8 mouse cellular contexts compared by ENCODE assay signal in genomic region chr5:136961334-136961982, GRCm38 (mm10). TPM values are rescaled to one million over a fixed set of nuclear protein-coding genes. Genes with fewer than 3 reads are reported as not detected.
A peak's percentile ranks its signal among the peaks of the same experiment; 100 is the strongest.
DNase-seq lines count a peak whose midpoint lies in the region; ATAC-seq lines count a peak whose summit lies in the region.

No protein-coding gene starts in this region.

- WGBS in heart, embryonic 15.5 days, result 25% methylated on average over 5 of the region's 5 CpGs
- 27% methylated on average over 5 of the region's 5 CpGs for WGBS in forebrain, embryonic 16.5 days
- WGBS in liver, embryonic 11.5 days, result 27% methylated on average over 5 of the region's 5 CpGs
- WGBS in stomach, embryonic 16.5 days, result 29% methylated on average over 5 of the region's 5 CpGs

- peak overlapping the region; percentile 84 for H3K4me2 ChIP-seq in heart, embryonic 15.5 days
- H3K4me2 ChIP-seq in forebrain, embryonic 16.5 days (ENCODE audit: low read length), result peak overlapping the region; percentile 78
- H3K4me2 ChIP-seq in liver, embryonic 11.5 days, result peak overlapping the region; percentile 79
- peak overlapping the region; percentile 88 for H3K4me2 ChIP-seq in stomach, embryonic 16.5 days (ENCODE audit: low read depth, low read length)

- peak overlapping the region; percentile 78 for H3K9ac ChIP-seq in heart, embryonic 15.5 days
- H3K9ac ChIP-seq in forebrain, embryonic 16.5 days (replicated peaks; ENCODE audit: low read depth, low read length), result peak overlapping the region; percentile 80
- H3K9ac ChIP-seq in liver, embryonic 11.5 days (ENCODE audit: low read depth, low read length), result peak overlapping the region; percentile 77
- H3K9ac ChIP-seq in stomach, embryonic 16.5 days (ENCODE audit: low read length), result peak overlapping the region; percentile 90

- peak overlapping the region; percentile 80 for H3K4me3 ChIP-seq in heart, embryonic 15.5 days
- H3K4me3 ChIP-seq in forebrain, embryonic 16.5 days (replicated peaks; ENCODE audit: low read length), result peak overlapping the region; percentile 66
- H3K4me3 ChIP-seq in liver, embryonic 11.5 days (ENCODE audit: low read depth, low read length), result peak overlapping the region; percentile 72
- peak overlapping the region; percentile 75 for H3K4me3 ChIP-seq in stomach, embryonic 16.5 days (replicated peaks; ENCODE audit: low read length)

- H3K27me3 ChIP-seq in heart, embryonic 15.5 days, result no peaks in the 10 kb centered on the region
- H3K27me3 ChIP-seq in forebrain, embryonic 16.5 days (replicated peaks; ENCODE audit: control insufficient read depth, insufficient read depth, low read length), result no peaks in the 10 kb centered on the region
- H3K27me3 ChIP-seq in liver, embryonic 11.5 days (replicated peaks; ENCODE audit: control insufficient read depth, insufficient read depth, low read length), result no peaks in the 10 kb centered on the region
- H3K27me3 ChIP-seq in stomach, embryonic 16.5 days (ENCODE audit: control insufficient read depth, insufficient read depth, low read length), result no peaks in the 10 kb centered on the region

- no peaks in the 10 kb centered on the region for H3K9me3 ChIP-seq in heart, embryonic 15.5 days (replicated peaks)
- no peaks in the 10 kb centered on the region for H3K9me3 ChIP-seq in forebrain, embryonic 16.5 days (ENCODE audit: control insufficient read depth, low read length)
- no peaks in the 10 kb centered on the region for H3K9me3 ChIP-seq in liver, embryonic 11.5 days (ENCODE audit: control insufficient read depth, low read length)
- H3K9me3 ChIP-seq in stomach, embryonic 16.5 days (replicated peaks; ENCODE audit: control insufficient read depth, low read length), result no peaks in the 10 kb centered on the region

- no peak for DNase-seq in heart, postnatal 10 days
- peak; percentile 66 for DNase-seq in MN1 (ENCODE audit: low spot score)
- DNase-seq in liver, embryonic 11.5 days (ENCODE audit: low spot score), result no peak
- DNase-seq in testis, postnatal 14 days (ENCODE audit: low spot score), result no peak
- DNase-seq in spleen, postnatal 10 days (ENCODE audit: low spot score in 2 of 2), result no peak

- H3K27ac ChIP-seq in heart, embryonic 15.5 days, result peak overlapping the region; percentile 84
- H3K27ac ChIP-seq in forebrain, embryonic 16.5 days (ENCODE audit: low read length), result peak overlapping the region; percentile 91
- H3K27ac ChIP-seq in liver, embryonic 11.5 days (ENCODE audit: low read depth, low read length), result peak overlapping the region; percentile 79
- H3K27ac ChIP-seq in stomach, embryonic 16.5 days (ENCODE audit: low read length), result peak overlapping the region; percentile 89

- intact Hi-C loops in heart, postnatal 10 days (cut with DNase I), result no loop called here

- peaks cover 26% of the 10 kb centered on the region for H3K36me3 ChIP-seq in heart, embryonic 15.5 days
- peaks cover 21% of the 10 kb centered on the region for H3K36me3 ChIP-seq in forebrain, embryonic 16.5 days (ENCODE audit: control insufficient read depth, insufficient read depth)
- H3K36me3 ChIP-seq in liver, embryonic 11.5 days (ENCODE audit: control insufficient read depth, insufficient read depth, low read length), result peaks cover 27% of the 10 kb centered on the region
- no peaks in the 10 kb centered on the region for H3K36me3 ChIP-seq in stomach, embryonic 16.5 days (ENCODE audit: control insufficient read depth, insufficient read depth, low read length)

- H3K4me1 ChIP-seq in heart, embryonic 15.5 days (replicated peaks), result peaks cover 32% of the 10 kb centered on the region
- H3K4me1 ChIP-seq in forebrain, embryonic 16.5 days (replicated peaks; ENCODE audit: control insufficient read depth, insufficient read depth, low read length), result peaks cover 13% of the 10 kb centered on the region
- H3K4me1 ChIP-seq in liver, embryonic 11.5 days (replicated peaks; ENCODE audit: control insufficient read depth, insufficient read depth, low read length), result peaks cover 35% of the 10 kb centered on the region
- H3K4me1 ChIP-seq in stomach, embryonic 16.5 days (ENCODE audit: control insufficient read depth, insufficient read depth, low read length), result peaks cover 34% of the 10 kb centered on the region

- ATAC-seq in heart, embryonic 15.5 days (replicated peaks; ENCODE audit: insufficient number of reproducible peaks, insufficient read depth, low FRiP score, low read depth), result 0 out of 2 replicates have a peak, but pooled peaks have one; percentile 0
- peak; percentile 3; the same call in 1 of the 2 replicates for ATAC-seq in forebrain, embryonic 16.5 days
- ATAC-seq in liver, embryonic 11.5 days (replicated peaks; ENCODE audit: low FRiP score), result peak; percentile 6; the same call in 1 of the 2 replicates
- no peak for ATAC-seq in stomach, embryonic 16.5 days (ENCODE audit: insufficient read depth, low FRiP score)

RNA-seq across cellular contexts. Expression of gene Cldn15, which starts 5.0 kb away (rescaled TPM):
- polyA plus RNA-seq in heart, embryonic 15.5 days (2015; fragmentation: Nextera tagmentation; extraction: Ambion mirVana), result 6.3 and 6.7 TPM in 2 replicates
- total RNA-seq in heart, postnatal 10 days (2021), result 1 to 10 TPM; 5.8 to 8.1 TPM
- polyA plus RNA-seq in forebrain, embryonic 16.5 days (2015; fragmentation: Nextera tagmentation; extraction: Ambion mirVana), result 0.21 and 0.58 TPM in 2 replicates
- 2.5 and 2.8 TPM in 2 replicates for polyA plus RNA-seq in liver, embryonic 11.5 days (2014; fragmentation: Nextera tagmentation; extraction: Ambion mirVana)
- 10.2 and 11.5 TPM in 2 replicates for polyA plus RNA-seq in stomach, embryonic 16.5 days (2015; fragmentation: Nextera tagmentation; extraction: Ambion mirVana)

RNA-seq across cellular contexts. Expression of gene Fis1, which starts 8.4 kb away (rescaled TPM):
- polyA plus RNA-seq in heart, embryonic 15.5 days (2015; fragmentation: Nextera tagmentation; extraction: Ambion mirVana), result 221 and 240 TPM in 2 replicates
- total RNA-seq in heart, postnatal 10 days (2021), result 100 to 1,000 TPM; 180 to 184 TPM
- 292 and 326 TPM in 2 replicates for polyA plus RNA-seq in forebrain, embryonic 16.5 days (2015; fragmentation: Nextera tagmentation; extraction: Ambion mirVana)
- polyA plus RNA-seq in liver, embryonic 11.5 days (2014; fragmentation: Nextera tagmentation; extraction: Ambion mirVana), result 241 and 251 TPM in 2 replicates
- 214 and 239 TPM in 2 replicates for polyA plus RNA-seq in stomach, embryonic 16.5 days (2015; fragmentation: Nextera tagmentation; extraction: Ambion mirVana)

RNA-seq across cellular contexts. Expression of gene Plod3, which starts 25.4 kb away (rescaled TPM):
- 34.9 and 50.1 TPM in 2 replicates for polyA plus RNA-seq in heart, embryonic 15.5 days (2015; fragmentation: Nextera tagmentation; extraction: Ambion mirVana)
- 10 to 100 TPM; 45.0 to 47.1 TPM for total RNA-seq in heart, postnatal 10 days (2021)
- polyA plus RNA-seq in forebrain, embryonic 16.5 days (2015; fragmentation: Nextera tagmentation; extraction: Ambion mirVana), result 31.6 and 36.5 TPM in 2 replicates
- 28.7 and 29.2 TPM in 2 replicates for polyA plus RNA-seq in liver, embryonic 11.5 days (2014; fragmentation: Nextera tagmentation; extraction: Ambion mirVana)
- 46.1 and 53.7 TPM in 2 replicates for polyA plus RNA-seq in stomach, embryonic 16.5 days (2015; fragmentation: Nextera tagmentation; extraction: Ambion mirVana)

RNA-seq across cellular contexts. Expression of gene Znhit1, which starts 26.4 kb away (rescaled TPM):
- 79.5 and 79.9 TPM in 2 replicates for polyA plus RNA-seq in heart, embryonic 15.5 days (2015; fragmentation: Nextera tagmentation; extraction: Ambion mirVana)
- 10 to 100 TPM; 51.6 to 53.4 TPM for total RNA-seq in heart, postnatal 10 days (2021)
- 107 and 131 TPM in 2 replicates for polyA plus RNA-seq in forebrain, embryonic 16.5 days (2015; fragmentation: Nextera tagmentation; extraction: Ambion mirVana)
- 93.8 and 97.2 TPM in 2 replicates for polyA plus RNA-seq in liver, embryonic 11.5 days (2014; fragmentation: Nextera tagmentation; extraction: Ambion mirVana)
- polyA plus RNA-seq in stomach, embryonic 16.5 days (2015; fragmentation: Nextera tagmentation; extraction: Ambion mirVana), result 95.3 and 104 TPM in 2 replicates

RNA-seq across cellular contexts. Expression of gene Ift22, which starts 53.5 kb away (rescaled TPM):
- polyA plus RNA-seq in heart, embryonic 15.5 days (2015; fragmentation: Nextera tagmentation; extraction: Ambion mirVana), result 34.3 and 40.6 TPM in 2 replicates
- 10 to 100 TPM; 14.4 to 17.2 TPM for total RNA-seq in heart, postnatal 10 days (2021)
- 112 and 114 TPM in 2 replicates for polyA plus RNA-seq in forebrain, embryonic 16.5 days (2015; fragmentation: Nextera tagmentation; extraction: Ambion mirVana)
- 28.5 and 32.4 TPM in 2 replicates for polyA plus RNA-seq in liver, embryonic 11.5 days (2014; fragmentation: Nextera tagmentation; extraction: Ambion mirVana)
- 54.1 and 57.3 TPM in 2 replicates for polyA plus RNA-seq in stomach, embryonic 16.5 days (2015; fragmentation: Nextera tagmentation; extraction: Ambion mirVana)
